Mouse (Mus musculus): ENCODE data around the gene Dnajb8.

DNA sequence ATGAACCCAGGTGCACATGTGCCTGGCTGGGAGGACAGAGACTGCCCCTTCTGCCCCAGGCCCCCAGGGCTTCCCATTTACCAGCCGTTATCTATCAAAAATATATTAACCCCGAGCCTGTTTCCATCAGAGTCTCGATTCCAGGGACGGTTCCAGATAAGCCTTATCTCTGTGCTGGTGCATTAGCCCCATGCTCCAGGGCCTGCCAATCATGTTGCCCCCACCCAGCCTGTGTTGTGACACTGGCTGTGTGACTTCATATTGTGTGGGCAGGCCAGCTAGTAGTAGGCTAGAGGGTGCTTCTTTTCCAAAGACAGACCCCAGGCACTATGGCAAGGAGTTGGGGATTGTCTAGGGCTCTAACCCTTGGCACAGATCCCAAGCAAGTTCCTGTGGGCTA is 33.4 kb downstream of the Dnajb8 start:
- no peak for TF ChIP-seq CTCF (conservative IDR thresholded peaks at IDR 0.05; ENCODE audit: insufficient read depth, insufficient read length, low read depth, low read length)
- no peak for TF ChIP-seq POLR2A (IDR thresholded peaks at IDR 0.05; ENCODE audit: low read depth, low read length)
